Mouse (Mus musculus) heart, embryonic 14.5 days (tissue): ENCODE data around the gene Nmi. TPM values are rescaled to one million over a fixed set of nuclear protein-coding genes. Genes with fewer than 3 reads are reported as not detected.

ENCODE experiments used
- ATAC-seq: fragments of 200-750 bp; cut with Nextera tagmentation; 2 replicates; pipeline ENCODE4 v1.8.0; 2017; ENCODE audit warnings: low read depth, moderate TSS enrichment; ENCODE audit not compliant: insufficient number of reproducible peaks, insufficient read depth, low FRiP score
- H3K27ac ChIP-seq, 2 experiments: fragments of 200-500 bp in 1 of 2; fragments of 300-500 bp in 1 of 2; sonication (generic) in 1 of 2; replicated peaks in 1 of 2; 2 replicates each; pipeline ENCODE4 v1.5.1; 2012 to 2014; ENCODE audit warnings: low read depth in 2 of 2, low read length in 2 of 2, control low read depth in 1 of 2, mild to moderate bottlenecking in 1 of 2, mixed read lengths in 1 of 2; ENCODE audit not compliant: control insufficient read depth in 1 of 2, insufficient read depth in 1 of 2
- H3K27me3 ChIP-seq: fragments of 300-500 bp; sonication (generic); 2 replicates; pipeline ENCODE4 v1.6.1; 2014; ENCODE audit warnings: mild to moderate bottlenecking, low read length, control low read depth; ENCODE audit not compliant: control insufficient read depth, insufficient read depth
- H3K36me3 ChIP-seq: fragments of 300-500 bp; sonication (generic); 2 replicates; pipeline ENCODE4 v1.6.1; 2014; ENCODE audit warnings: mild to moderate bottlenecking, control low read depth, low read length, mixed read lengths; ENCODE audit not compliant: control insufficient read depth, insufficient read depth
- H3K4me1 ChIP-seq, 2 experiments: fragments of 200-500 bp in 1 of 2; fragments of 300-500 bp in 1 of 2; sonication (generic) in 1 of 2; 2 replicates each; pipeline ENCODE4 v1.6.1; 2012 to 2014; ENCODE audit warnings: low read length in 2 of 2, control low read depth in 1 of 2, mixed read lengths in 1 of 2; ENCODE audit not compliant: control insufficient read depth in 2 of 2, insufficient read depth in 2 of 2
- H3K4me2 ChIP-seq: fragments of 300-500 bp; sonication (generic); 2 replicates; pipeline ENCODE4 v1.6.1; 2014; ENCODE audit warnings: mild to moderate bottlenecking, low read length
- H3K4me3 ChIP-seq, 2 experiments: fragments of 200-500 bp in 1 of 2; fragments of 300-500 bp in 1 of 2; sonication (generic) in 1 of 2; 2 replicates each; pipeline ENCODE4 v1.5.1; 2012 to 2014; ENCODE audit warnings: low read length in 2 of 2, mild to moderate bottlenecking in 2 of 2, control low read depth in 1 of 2, low read depth in 1 of 2, moderate library complexity in 1 of 2; ENCODE audit not compliant: control insufficient read depth in 1 of 2, insufficient read depth in 1 of 2
- H3K9ac ChIP-seq: fragments of 300-500 bp; sonication (generic); 2 replicates; pipeline ENCODE4 v1.6.1; 2014; ENCODE audit warnings: mild to moderate bottlenecking, low read length
- H3K9me3 ChIP-seq: fragments of 300-500 bp; sonication (generic); 2 replicates; pipeline ENCODE4 v1.6.1; 2016; ENCODE audit warnings: low read length, control low read depth; ENCODE audit not compliant: control insufficient read depth
- WGBS: fragments of 180-500 bp; shearing (Covaris S2); extraction: QIAGEN DNeasy Blood & Tissue Kit; methylation state at CpG from one replicate; pipeline ENCODE4 v1.1.7; 2014; 5-methylcytosine and 5-hydroxymethylcytosine counted together
- polyA plus RNA-seq: library from polyadenylated mRNA; unstranded; fragments of >200 nt; fragmentation: Nextera tagmentation; extraction: Ambion mirVana; gene quantifications from 2 replicates; pipeline ENCODE4 v1.2.1, GENCODE M21; 2014

Gene Nmi
- polyA plus RNA-seq, 1 experiment from 2014 or later = 18.0 TPM

- no peak for ATAC-seq
- H3K9me3 ChIP-seq = 0 out of 2 replicates have a peak, but pooled peaks cover 3% of the 10 kb centered on the region
- no peaks in the 10 kb centered on the region for H3K4me1 ChIP-seq
- H3K4me2 ChIP-seq = no peak overlapping the region
- H3K9ac ChIP-seq = no peak overlapping the region
- no peaks in the 10 kb centered on the region for H3K27me3 ChIP-seq
- H3K36me3 ChIP-seq = no peaks in the 10 kb centered on the region
- no peak overlapping the region for H3K4me3 ChIP-seq
- WGBS = 65% methylated on average over 2 of the region's 2 CpGs
- H3K27ac ChIP-seq = no peak overlapping the region
Measured at GRCm38 (mm10) chr2:51945812-51946211, 27.5 kb downstream of the Nmi start.

GRCm38 (mm10) chr2:51941832-51942231, 31.5 kb downstream of the Nmi start:
- Histone ChIP-seq H3K27ac (no peak overlapping the region), H3K36me3 (no peaks in the 10 kb centered on the region), H3K9ac (no peak overlapping the region), H3K4me1 (no peaks in the 10 kb centered on the region), H3K27me3 (no peaks in the 10 kb centered on the region), H3K9me3 (0 out of 2 replicates have a peak, but pooled peaks cover 3% of the 10 kb centered on the region), H3K4me3 (no peak overlapping the region), H3K4me2 (no peak overlapping the region)
- no peak for ATAC-seq
- WGBS = 85% methylated on average over 7 of the region's 7 CpGs

- ATAC-seq = no peak
- Histone ChIP-seq H3K27ac (no peak overlapping the region), H3K9ac (no peak overlapping the region), H3K9me3 (0 out of 2 replicates have a peak, but pooled peaks cover 3% of the 10 kb centered on the region), H3K36me3 (no peaks in the 10 kb centered on the region), H3K4me1 (peaks cover 2 to 6% of the 10 kb centered on the region in 2 experiments; a peak in 1 of 4 replicates), H3K27me3 (no peaks in the 10 kb centered on the region), H3K4me3 (no peak overlapping the region), H3K4me2 (no peak overlapping the region)
- 43% methylated on average over 3 of the region's 3 CpGs for WGBS
Measured at GRCm38 (mm10) chr2:51938750-51939149, 34.5 kb downstream of the Nmi start.

DNA sequence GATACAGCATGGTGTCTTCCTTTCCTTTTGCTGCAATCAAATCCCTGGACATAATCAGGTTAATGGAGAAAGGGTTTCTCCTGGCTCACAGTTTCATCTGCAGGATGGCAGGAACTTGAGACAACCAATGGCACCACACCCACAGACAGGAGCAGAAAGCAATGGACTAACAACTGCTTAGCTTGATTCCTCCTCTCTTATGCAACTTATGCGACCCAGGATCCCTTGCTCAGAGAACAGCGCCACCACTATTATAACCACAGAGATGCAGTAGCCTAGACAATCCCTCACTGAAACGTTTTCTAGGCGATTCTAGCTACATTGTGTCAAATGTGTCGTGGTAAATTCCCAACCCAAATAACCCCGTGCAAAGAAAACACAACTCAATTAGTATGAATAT, 36.3 kb downstream of the Nmi start:
- 63% methylated on average over 6 of the region's 6 CpGs for WGBS
- Histone ChIP-seq H3K36me3 (no peaks in the 10 kb centered on the region), H3K4me1 (peaks cover 2 to 8% of the 10 kb centered on the region in 2 experiments; a peak in 1 of 4 replicates), H3K27ac (no peak overlapping the region), H3K4me3 (no peak overlapping the region), H3K9ac (no peak overlapping the region), H3K27me3 (no peaks in the 10 kb centered on the region), H3K9me3 (no peaks in the 10 kb centered on the region), H3K4me2 (no peak overlapping the region)
- no peak for ATAC-seq

DNA sequence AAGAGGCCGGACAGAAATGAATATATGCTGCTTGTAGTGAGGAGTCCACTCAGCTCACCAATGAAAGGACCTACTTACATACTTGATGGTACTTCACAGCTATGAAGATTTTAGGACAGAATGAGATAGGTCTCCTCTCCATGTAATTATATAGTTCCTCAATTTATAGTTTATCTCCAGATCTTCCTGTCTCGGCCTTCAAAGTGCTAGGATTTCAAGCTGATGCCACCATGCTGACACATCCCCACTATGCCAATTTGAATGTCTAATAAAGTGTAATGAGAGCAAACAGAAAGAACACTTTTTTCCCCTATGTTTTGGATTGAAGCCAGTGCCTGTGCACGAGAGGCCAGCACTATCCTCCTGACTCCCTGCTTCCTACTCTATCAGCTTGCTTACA, 36.7 kb downstream of the Nmi start:
- H3K9me3 ChIP-seq = no peaks in the 10 kb centered on the region
- no peaks in the 10 kb centered on the region for H3K27me3 ChIP-seq
- H3K36me3 ChIP-seq = no peaks in the 10 kb centered on the region
- H3K4me2 ChIP-seq = no peak overlapping the region
- no peak overlapping the region for H3K9ac ChIP-seq
- no peak overlapping the region for H3K27ac ChIP-seq
- 72% methylated on average over 3 of the region's 3 CpGs for WGBS
- no peak overlapping the region for H3K4me3 ChIP-seq
- peaks cover 2 to 8% of the 10 kb centered on the region in 2 experiments; a peak in 1 of 4 replicates for H3K4me1 ChIP-seq
- ATAC-seq = no peak

DNA sequence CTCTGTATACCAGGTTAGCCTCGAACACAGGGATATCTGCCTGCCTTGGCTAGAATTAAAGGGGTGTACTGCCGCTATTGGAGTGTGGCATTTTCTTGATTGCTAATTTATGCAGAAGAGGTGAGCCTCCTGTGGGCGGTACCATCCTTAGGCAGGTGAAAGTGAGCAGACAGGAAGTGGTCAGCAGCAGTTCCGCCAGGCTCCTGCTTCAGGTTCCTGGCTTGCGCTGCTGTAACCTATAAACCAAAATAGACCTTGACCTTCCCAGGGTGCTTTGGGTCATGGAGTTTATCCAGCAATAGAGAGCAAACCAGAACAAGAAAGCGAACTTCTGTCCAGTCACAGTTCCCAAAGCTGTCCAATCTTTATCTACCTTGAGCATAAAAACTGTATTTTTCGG, 37.4 kb downstream of the Nmi start:
- H3K4me2 ChIP-seq = no peak overlapping the region
- H3K9me3 ChIP-seq = no peaks in the 10 kb centered on the region
- no peaks in the 10 kb centered on the region for H3K36me3 ChIP-seq
- no peak overlapping the region for H3K4me3 ChIP-seq
- H3K27me3 ChIP-seq = no peaks in the 10 kb centered on the region
- H3K27ac ChIP-seq = no peak overlapping the region
- WGBS = 92% methylated on average over 7 of the region's 7 CpGs
- no peak overlapping the region for H3K9ac ChIP-seq
- no peak for ATAC-seq
- peaks cover 2 to 8% of the 10 kb centered on the region in 2 experiments; a peak in 1 of 4 replicates for H3K4me1 ChIP-seq

DNA sequence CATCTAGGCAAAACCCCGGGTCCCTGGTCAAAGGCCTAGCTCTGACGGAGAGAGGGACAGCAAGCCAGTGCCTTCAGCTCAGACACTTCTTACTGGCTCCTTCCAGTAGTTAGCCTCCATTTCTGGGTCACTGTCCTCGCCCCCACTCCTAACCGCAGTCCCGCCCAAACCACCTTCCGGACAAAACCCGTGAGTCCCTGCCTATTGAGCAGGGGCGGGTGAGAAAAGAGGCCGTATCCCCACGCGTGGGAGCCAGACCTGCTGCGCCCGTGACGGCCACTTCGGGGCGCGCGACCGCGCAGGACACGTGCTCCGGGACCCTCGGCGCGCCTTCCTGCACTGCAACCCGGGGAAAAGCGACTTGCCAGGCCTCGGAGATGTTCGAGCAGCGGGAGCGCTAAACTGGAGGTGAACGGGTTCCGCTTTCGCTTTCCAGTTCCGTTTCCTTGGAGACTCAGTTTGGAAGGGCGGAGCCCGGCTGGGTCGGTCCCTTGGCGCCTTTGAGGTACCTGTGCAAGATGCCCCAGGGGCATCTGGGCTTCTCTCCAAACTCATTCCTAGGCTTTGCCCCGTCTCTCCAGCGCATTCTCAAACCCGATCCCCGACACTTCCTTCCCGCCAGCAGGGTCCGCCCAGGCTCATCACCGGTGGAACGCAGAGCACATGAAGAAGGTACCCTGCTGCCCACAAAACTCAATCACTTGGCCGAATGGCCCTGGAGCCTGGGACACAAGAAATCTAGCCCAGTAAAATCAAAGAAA, 38.5 kb downstream of the Nmi start, which contains the start of gene Rbm43:
Gene Rbm43 (minus strand): TSS at position 590 of the 761 bp plus-strand sequence.
- Histone ChIP-seq H3K9me3 (no peaks in the 10 kb centered on the region), H3K9ac (peak within 1 kb of the TSS; percentile 75), H3K27me3 (no peaks in the 10 kb centered on the region), H3K36me3 (0 out of 2 replicates have a peak, but pooled peaks cover 5% of the 10 kb centered on the region), H3K27ac (peak within 1 kb of the TSS; percentile 12 to 66), H3K4me2 (peak within 1 kb of the TSS; percentile 89), H3K4me3 (peak within 1 kb of the TSS; percentile 54 to 77), H3K4me1 (peaks cover 2 to 8% of the 10 kb centered on the region in 2 experiments; a peak in 1 of 4 replicates)
- peak; percentile 61; the same call in 1 of the 2 replicates for ATAC-seq
- WGBS = under 1% methylated on average over 48 of the region's 48 CpGs
